Mouse (Mus musculus): ENCODE measurements around the gene Surf1. TPM values are rescaled to one million over a fixed set of nuclear protein-coding genes. Genes with fewer than 3 reads are reported as not detected.

Gene Surf1
- polyA plus RNA-seq, 1 experiment from 2014 or later: 54.2 TPM

Other genes with a start within 250 kb of the Surf1 start
- gene Lcn4, start 245.2 kb downstream of the Surf1 start, polyA plus RNA-seq (2016; fragmentation: Nextera tagmentation; extraction: Ambion mirVana): not detected in 2 replicates
- gene Abo, start 51.6 kb downstream of the Surf1 start, polyA plus RNA-seq (2016; fragmentation: Nextera tagmentation; extraction: Ambion mirVana): not detected in 2 replicates
- 31.4 and 31.5 TPM in 2 replicates for gene Surf6, start 13.7 kb downstream of the Surf1 start, polyA plus RNA-seq (2016; fragmentation: Nextera tagmentation; extraction: Ambion mirVana)
- 72.1 and 74.2 TPM in 2 replicates for gene Med22, start 5.9 kb downstream of the Surf1 start, polyA plus RNA-seq (2016; fragmentation: Nextera tagmentation; extraction: Ambion mirVana)
- gene Rpl7a, start 5.8 kb downstream of the Surf1 start, polyA plus RNA-seq (2016; fragmentation: Nextera tagmentation; extraction: Ambion mirVana): 565 and 574 TPM in 2 replicates
- gene Surf2, start 163 bp downstream of the Surf1 start, polyA plus RNA-seq (2016; fragmentation: Nextera tagmentation; extraction: Ambion mirVana): 43.8 and 44.1 TPM in 2 replicates
- 185 and 187 TPM in 2 replicates for gene Surf4, start 17.4 kb upstream of the Surf1 start, polyA plus RNA-seq (2016; fragmentation: Nextera tagmentation; extraction: Ambion mirVana)
- 0.22 TPM in 1 of 2 replicates, not detected in the other for gene Stkld1, start 17.5 kb upstream of the Surf1 start, polyA plus RNA-seq (2016; fragmentation: Nextera tagmentation; extraction: Ambion mirVana)
- gene Rexo4, start 47.9 kb upstream of the Surf1 start, polyA plus RNA-seq (2016; fragmentation: Nextera tagmentation; extraction: Ambion mirVana): 51.4 and 53.5 TPM in 2 replicates
- gene Adamts13, start 56.9 kb upstream of the Surf1 start, polyA plus RNA-seq (2016; fragmentation: Nextera tagmentation; extraction: Ambion mirVana): not detected in 2 replicates
- gene Cacfd1, start 93.4 kb upstream of the Surf1 start, polyA plus RNA-seq (2016; fragmentation: Nextera tagmentation; extraction: Ambion mirVana): 94.1 and 96.9 TPM in 2 replicates
- 1.0 and 1.9 TPM in 2 replicates for gene Slc2a6, start 111.5 kb upstream of the Surf1 start, polyA plus RNA-seq (2016; fragmentation: Nextera tagmentation; extraction: Ambion mirVana)
- gene Mymk, start 155.6 kb upstream of the Surf1 start, polyA plus RNA-seq (2016; fragmentation: Nextera tagmentation; extraction: Ambion mirVana): 8.7 and 12.1 TPM in 2 replicates
- 4.4 and 6.9 TPM in 2 replicates for gene Adamtsl2, start 162.8 kb upstream of the Surf1 start, polyA plus RNA-seq (2016; fragmentation: Nextera tagmentation; extraction: Ambion mirVana)
- 0.24 and 0.29 TPM in 2 replicates for gene Fam163b, start 226.0 kb upstream of the Surf1 start, polyA plus RNA-seq (2016; fragmentation: Nextera tagmentation; extraction: Ambion mirVana)
- gene Dbh, start 248.7 kb upstream of the Surf1 start, polyA plus RNA-seq (2016; fragmentation: Nextera tagmentation; extraction: Ambion mirVana): 0.17 and 0.52 TPM in 2 replicates

All from embryonic facial prominence, embryonic 12.5 days (tissue).